Mouse (Mus musculus) embryo, embryonic 10 days (tissue): ENCODE measurements at regions not wholly inside any gene's neighbourhood (a gene's known extent, or its start where the extent isn't known, plus 50 kb on each side); places are given as distances from the start of the nearest gene placed in this dataset.
A peak's percentile ranks its signal among the peaks of the same experiment; 100 is the strongest.

ENCODE experiments used
- DNase-seq: peaks from one replicate; pipeline ENCODE4 v3.0.0-alpha.2; 2015; ENCODE audit warnings: low spot score

GRCm38 (mm10) chr14:103932170-103932569 lies 88.0 kb upstream of the Ednrb start:
- no peak for DNase-seq

GRCm38 (mm10) chr14:103929734-103930364 lies 85.6 kb upstream of the Ednrb start:
- no peak for DNase-seq

GRCm38 (mm10) chr14:103929155-103929729 lies 85.0 kb upstream of the Ednrb start:
- no peak for DNase-seq

- DNase-seq: no peak
Observed at GRCm38 (mm10) chr14:103920169-103920568, 76.0 kb upstream of the Ednrb start.

GRCm38 (mm10) chr14:103919380-103919779 lies 75.2 kb upstream of the Ednrb start:
- DNase-seq: peak; percentile 10

GRCm38 (mm10) chr14:103913453-103913852 lies 69.3 kb upstream of the Ednrb start:
- DNase-seq: no peak

- no peak for DNase-seq
Observed at GRCm38 (mm10) chr14:103911707-103912106, 67.5 kb upstream of the Ednrb start.

- DNase-seq: no peak
Observed at GRCm38 (mm10) chr14:103911280-103911679, 67.1 kb upstream of the Ednrb start.

GRCm38 (mm10) chr14:103906417-103907070 lies 62.3 kb upstream of the Ednrb start:
- no peak for DNase-seq

- DNase-seq: no peak
Observed at GRCm38 (mm10) chr14:103900817-103901216, 56.6 kb upstream of the Ednrb start.

- peak; percentile 94 for DNase-seq
Observed at GRCm38 (mm10) chr14:103899111-103899814, 55.1 kb upstream of the Ednrb start.

GRCm38 (mm10) chr14:103898689-103899088 lies 54.5 kb upstream of the Ednrb start:
- peak; percentile 69 for DNase-seq

- no peak for DNase-seq
Observed at GRCm38 (mm10) chr14:103895261-103895660, 51.1 kb upstream of the Ednrb start.
